Mouse (Mus musculus) bone marrow macrophage, adult 2 months (primary cell): ENCODE results near the gene Shmt1. TPM values are rescaled to one million over a fixed set of nuclear protein-coding genes. Genes with fewer than 3 reads are reported as not detected.

Experiments used
- H3K27ac ChIP-seq: 2 replicates; pipeline ENCODE4 v1.5.1; 2012; ENCODE audit warnings: low read depth, low read length; ENCODE audit not compliant: insufficient read depth
- H3K4me1 ChIP-seq: 2 replicates; pipeline ENCODE4 v1.6.1; 2012; ENCODE audit warnings: low read length; ENCODE audit not compliant: control insufficient read depth, insufficient read depth
- H3K4me3 ChIP-seq: 2 replicates; pipeline ENCODE4 v1.5.1; 2012; ENCODE audit warnings: mild to moderate bottlenecking, low read length, moderate library complexity; ENCODE audit not compliant: insufficient read depth
- CTCF ChIP-seq: IDR thresholded peaks from 2 replicates; pipeline ENCODE4 v1.5.1; 2012; ENCODE audit warnings: low read depth, mild to moderate bottlenecking, low read length, moderate library complexity
- POLR2A ChIP-seq: IDR thresholded peaks from 2 replicates; pipeline ENCODE4 v1.6.1; 2012; ENCODE audit warnings: mild to moderate bottlenecking, low read depth, low read length, borderline replicate concordance
- polyA plus RNA-seq: library from polyadenylated mRNA; stranded (reverse); fragments of >200 nt; gene quantifications from 2 replicates; pipeline ENCODE4 v1.2.4, GENCODE M21; 2012; ENCODE audit not compliant: missing spikeins, insufficient read depth, insufficient read length

The Shmt1 gene
- polyA plus RNA-seq, 1 experiment: 4.9 TPM

- Histone ChIP-seq H3K4me3 (peak overlapping the region; percentile 80), H3K27ac (peak overlapping the region; percentile 99), H3K4me1 (peaks cover 37% of the 10 kb centered on the region)
- TF ChIP-seq CTCF (no peak), POLR2A (no peak)
Measured at GRCm38 (mm10) chr11:60776107-60776828, 35.2 kb downstream of the Shmt1 start.

- Histone ChIP-seq H3K4me3 (peak overlapping the region; percentile 80), H3K4me1 (peaks cover 40% of the 10 kb centered on the region), H3K27ac (peak overlapping the region; percentile 99)
- TF ChIP-seq CTCF (no peak), POLR2A (no peak)
Measured at GRCm38 (mm10) chr11:60775578-60775977, 35.9 kb downstream of the Shmt1 start.

- Histone ChIP-seq H3K4me3 (peak overlapping the region; percentile 23; the same call in 1 of the 2 replicates), H3K27ac (peak overlapping the region; percentile 99), H3K4me1 (peaks cover 46% of the 10 kb centered on the region)
- TF ChIP-seq CTCF: no peak
- no peak for TF ChIP-seq POLR2A
Measured at GRCm38 (mm10) chr11:60774841-60775240, 36.7 kb downstream of the Shmt1 start.

GRCm38 (mm10) chr11:60774158-60774689, 37.3 kb downstream of the Shmt1 start:
- Histone ChIP-seq H3K27ac (peak overlapping the region; percentile 99), H3K4me3 (no peak overlapping the region), H3K4me1 (peaks cover 42% of the 10 kb centered on the region)
- no peak for TF ChIP-seq CTCF
- TF ChIP-seq POLR2A: no peak

GRCm38 (mm10) chr11:60772161-60772560, 39.4 kb downstream of the Shmt1 start:
- TF ChIP-seq POLR2A (no peak), CTCF (no peak)
- Histone ChIP-seq H3K27ac (no peak overlapping the region), H3K4me1 (peaks cover 45% of the 10 kb centered on the region), H3K4me3 (no peak overlapping the region)

- peak overlapping the region; percentile 49; the same call in 1 of the 2 replicates for H3K27ac ChIP-seq
- no peak overlapping the region for H3K4me3 ChIP-seq
- peaks cover 47% of the 10 kb centered on the region for H3K4me1 ChIP-seq
- TF ChIP-seq POLR2A (no peak), CTCF (no peak)
Measured at GRCm38 (mm10) chr11:60770776-60771175, 40.7 kb downstream of the Shmt1 start.

GRCm38 (mm10) chr11:60769322-60769721, 42.2 kb downstream of the Shmt1 start:
- peaks cover 37% of the 10 kb centered on the region for H3K4me1 ChIP-seq
- H3K27ac ChIP-seq: peak overlapping the region; percentile 94
- TF ChIP-seq POLR2A: no peak
- no peak for TF ChIP-seq CTCF
- peak overlapping the region; percentile 25 for H3K4me3 ChIP-seq

- Histone ChIP-seq H3K4me3 (no peak overlapping the region), H3K4me1 (peaks cover 38% of the 10 kb centered on the region), H3K27ac (no peak overlapping the region)
- no peak for TF ChIP-seq CTCF
- TF ChIP-seq POLR2A: no peak
Measured at GRCm38 (mm10) chr11:60766969-60767368, 44.5 kb downstream of the Shmt1 start.

- H3K4me1 ChIP-seq: peaks cover 21% of the 10 kb centered on the region
- TF ChIP-seq POLR2A: no peak
- TF ChIP-seq CTCF: no peak
- peak overlapping the region; percentile 79 for H3K27ac ChIP-seq
- H3K4me3 ChIP-seq: no peak overlapping the region
Measured at GRCm38 (mm10) chr11:60761681-60762080, 49.8 kb downstream of the Shmt1 start.

GRCm38 (mm10) chr11:60755570-60755969, 55.9 kb downstream of the Shmt1 start:
- no peak for TF ChIP-seq POLR2A
- TF ChIP-seq CTCF: no peak
- Histone ChIP-seq H3K4me3 (no peak overlapping the region), H3K27ac (no peak overlapping the region), H3K4me1 (peaks cover 2% of the 10 kb centered on the region)
